Mouse (Mus musculus) spleen, adult 2 months (tissue): ENCODE data around the gene Myo10.

Experiments used
- CTCF ChIP-seq: fragments of 200-500 bp; IDR thresholded peaks from 2 replicates; pipeline ENCODE4 v1.5.1; 2011; ENCODE audit warnings: mild to moderate bottlenecking, inconsistent platforms; ENCODE audit not compliant: insufficient read depth, insufficient read length, insufficient replicate concordance; ENCODE audit errors: extremely low read depth
- POLR2A ChIP-seq: fragments of 200-500 bp; IDR thresholded peaks from 2 replicates; pipeline ENCODE4 v1.6.1; 2011; ENCODE audit warnings: low read depth, low read length, inconsistent platforms

GRCm38 (mm10) chr15:25633674-25634340 is 11.5 kb downstream of the Myo10 start:
- TF ChIP-seq CTCF (no peak), POLR2A (no peak)
